Mouse (Mus musculus) fibroblast of lung, adult 2 months (primary cell): ENCODE results near the gene Calcrl.
"Not testable (repeated sequence)": the region's sequence is repeated elsewhere in the genome, so short reads cannot be mapped to it uniquely, and the experiment has no call there.

Source experiments
- DNase-seq: peaks from one replicate; pipeline ENCODE4 v3.0.0-alpha.2; 2011; ENCODE audit warnings: low read depth

Gene Calcrl

GRCm38 (mm10) chr2:84389075-84389474, 36.1 kb downstream of the Calcrl start:
- no peak for DNase-seq

- not testable (repeated sequence) for DNase-seq
Measured at GRCm38 (mm10) chr2:84388537-84388936, 36.7 kb downstream of the Calcrl start.

GRCm38 (mm10) chr2:84388023-84388416, 37.2 kb downstream of the Calcrl start:
- DNase-seq, result no peak

GRCm38 (mm10) chr2:84387394-84388022, 37.7 kb downstream of the Calcrl start:
- no peak for DNase-seq

- DNase-seq, result no peak
Measured at GRCm38 (mm10) chr2:84386563-84387393, 38.4 kb downstream of the Calcrl start.

GRCm38 (mm10) chr2:84384911-84385693, 40.1 kb downstream of the Calcrl start:
- DNase-seq, result no peak

GRCm38 (mm10) chr2:84383828-84384227, 41.4 kb downstream of the Calcrl start:
- DNase-seq, result no peak

- no peak for DNase-seq
Measured at GRCm38 (mm10) chr2:84382556-84382955, 42.7 kb downstream of the Calcrl start.

- DNase-seq, result no peak
Measured at GRCm38 (mm10) chr2:84381997-84382396, 43.2 kb downstream of the Calcrl start.

GRCm38 (mm10) chr2:84380816-84381215, 44.4 kb downstream of the Calcrl start:
- no peak for DNase-seq

- DNase-seq, result no peak
Measured at GRCm38 (mm10) chr2:84378678-84379077, 46.5 kb downstream of the Calcrl start.

- DNase-seq, result no peak
Measured at GRCm38 (mm10) chr2:84369256-84369655, 56.0 kb downstream of the Calcrl start.

- no peak for DNase-seq
Measured at GRCm38 (mm10) chr2:84366742-84367141, 58.5 kb downstream of the Calcrl start.

- no peak for DNase-seq
Measured at GRCm38 (mm10) chr2:84365266-84365665, 59.9 kb downstream of the Calcrl start.

GRCm38 (mm10) chr2:84362779-84363719, 62.2 kb downstream of the Calcrl start:
- no peak for DNase-seq

GRCm38 (mm10) chr2:84358690-84359343, 66.4 kb downstream of the Calcrl start:
- DNase-seq, result no peak

- no peak for DNase-seq
Measured at GRCm38 (mm10) chr2:84355281-84355680, 69.9 kb downstream of the Calcrl start.

GRCm38 (mm10) chr2:84347376-84347775, 77.8 kb downstream of the Calcrl start:
- no peak for DNase-seq

GRCm38 (mm10) chr2:84343756-84344155, 81.5 kb downstream of the Calcrl start:
- DNase-seq, result no peak

- DNase-seq, result no peak
Measured at GRCm38 (mm10) chr2:84337774-84338450, 87.3 kb downstream of the Calcrl start.
